Mouse (Mus musculus): ENCODE measurements around the gene Apln. TPM values are rescaled to one million over a fixed set of nuclear protein-coding genes. Genes with fewer than 3 reads are reported as not detected.

The Apln gene
- polyA plus RNA-seq, 1 experiment from 2014 or later: 6.3 TPM

DNA sequence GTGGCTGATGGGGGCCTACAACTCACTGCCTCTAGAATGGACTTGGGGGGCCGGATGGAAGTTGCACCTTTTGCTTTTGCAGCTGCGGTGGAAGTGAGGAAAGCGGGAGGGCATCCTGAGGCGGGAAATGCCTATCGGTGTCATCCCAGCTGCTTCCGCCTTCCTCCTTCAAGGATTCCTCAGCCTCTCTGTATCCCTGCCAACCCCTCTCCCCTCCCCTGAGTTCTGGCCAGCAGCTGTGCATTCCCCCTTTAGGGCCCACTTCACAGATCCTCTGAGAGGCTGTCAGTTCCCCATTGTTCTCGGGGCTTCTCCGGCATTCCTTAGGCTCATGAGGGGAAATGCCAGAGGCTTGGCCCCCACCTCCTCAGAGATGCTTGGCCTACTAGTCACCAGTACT lies 28.6 kb downstream of the Apln start:
- no peak overlapping the region for H3K4me2 ChIP-seq
- no peaks in the 10 kb centered on the region for H3K27me3 ChIP-seq (replicated peaks)
- WGBS: 69% methylated on average over 8 of the region's 8 CpGs
- no peak for ATAC-seq (ENCODE audit: insufficient read depth, low FRiP score, low read depth)
- H3K36me3 ChIP-seq: no peaks in the 10 kb centered on the region
- no peak overlapping the region for H3K9ac ChIP-seq
- H3K27ac ChIP-seq: no peak overlapping the region
- no peaks in the 10 kb centered on the region for H3K4me1 ChIP-seq
- H3K9me3 ChIP-seq: no peaks in the 10 kb centered on the region
- H3K4me3 ChIP-seq (replicated peaks): no peak overlapping the region

DNA sequence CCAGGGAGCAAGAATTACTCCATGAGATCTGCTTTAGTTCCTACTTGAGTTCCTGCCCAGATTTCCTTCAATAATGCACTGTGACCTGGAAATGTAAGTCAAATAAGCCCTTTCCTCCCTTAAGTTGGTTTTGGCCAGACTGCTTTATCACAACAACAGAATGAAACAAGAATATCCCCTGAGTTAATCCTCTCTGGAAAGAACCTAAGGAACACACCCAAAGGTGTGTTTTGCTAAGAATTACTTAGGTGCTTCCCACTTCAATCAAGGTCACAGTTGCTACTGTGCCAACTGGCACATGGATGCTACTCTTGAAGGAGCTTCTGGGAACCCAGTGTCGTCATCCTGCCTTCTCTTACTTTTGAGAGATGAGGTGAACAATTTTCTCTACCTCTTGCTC lies 29.9 kb downstream of the Apln start:
- H3K27me3 ChIP-seq (replicated peaks): no peaks in the 10 kb centered on the region
- H3K4me2 ChIP-seq: no peak overlapping the region
- H3K4me1 ChIP-seq: no peaks in the 10 kb centered on the region
- no peak overlapping the region for H3K4me3 ChIP-seq (replicated peaks)
- 63% methylated on average over 1 of the region's 1 CpGs for WGBS
- no peak overlapping the region for H3K27ac ChIP-seq
- no peak overlapping the region for H3K9ac ChIP-seq
- H3K9me3 ChIP-seq: no peaks in the 10 kb centered on the region
- no peak for ATAC-seq (ENCODE audit: insufficient read depth, low FRiP score, low read depth)
- H3K36me3 ChIP-seq: no peaks in the 10 kb centered on the region

DNA sequence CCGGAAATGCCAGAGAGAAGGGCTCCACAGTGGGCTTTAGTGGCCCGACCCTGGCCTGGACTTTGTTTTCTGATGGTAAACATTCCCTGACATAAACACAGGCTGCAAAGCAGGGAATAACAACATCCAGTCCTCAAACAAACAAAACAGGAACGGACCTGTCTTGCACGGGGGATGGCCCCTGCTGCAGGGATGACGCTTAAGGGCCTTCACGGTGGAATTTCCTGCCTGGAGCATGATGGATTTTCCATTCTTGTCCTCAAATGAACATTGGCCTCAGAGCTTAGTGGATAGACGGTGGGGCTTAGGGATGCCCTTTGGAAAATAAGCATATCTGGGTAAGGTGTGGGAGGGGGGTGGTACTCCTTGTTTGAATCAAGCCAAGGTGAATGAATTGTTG lies 33.5 kb downstream of the Apln start:
- WGBS: 58% methylated on average over 7 of the region's 7 CpGs
- no peaks in the 10 kb centered on the region for H3K9me3 ChIP-seq

DNA sequence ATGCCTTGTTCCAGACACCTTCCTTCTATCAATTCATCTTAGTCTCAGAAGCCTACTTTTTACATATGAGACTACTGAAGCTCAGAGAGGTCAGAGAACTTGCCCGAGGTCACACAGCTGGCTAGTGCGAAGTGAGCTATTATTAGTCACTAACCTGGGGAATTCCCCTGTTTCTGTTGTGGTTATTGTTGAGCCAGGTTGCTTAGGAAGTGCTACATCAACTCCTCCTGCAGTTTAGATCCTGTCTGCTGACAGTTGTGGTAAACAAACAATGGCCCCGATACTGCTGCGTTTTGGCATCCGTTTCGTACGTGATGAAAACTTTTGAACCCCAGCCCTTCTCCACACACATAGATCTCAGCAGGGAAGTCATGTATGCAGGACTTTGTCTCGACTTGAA lies 36.2 kb downstream of the Apln start:
- no peak overlapping the region for H3K4me3 ChIP-seq (replicated peaks)
- H3K27ac ChIP-seq: no peak overlapping the region
- no peak for ATAC-seq (ENCODE audit: insufficient read depth, low FRiP score, low read depth)
- 72% methylated on average over 8 of the region's 8 CpGs for WGBS
- no peak overlapping the region for H3K9ac ChIP-seq
- no peaks in the 10 kb centered on the region for H3K9me3 ChIP-seq
- no peaks in the 10 kb centered on the region for H3K27me3 ChIP-seq (replicated peaks)
- no peak overlapping the region for H3K4me2 ChIP-seq
- no peaks in the 10 kb centered on the region for H3K36me3 ChIP-seq
- H3K4me1 ChIP-seq: no peaks in the 10 kb centered on the region

More for the DNA sequence above, 33.5 kb downstream of the Apln start:
- H3K4me2 ChIP-seq: no peak overlapping the region
- no peaks in the 10 kb centered on the region for H3K4me1 ChIP-seq
- no peak overlapping the region for H3K27ac ChIP-seq
- ATAC-seq (ENCODE audit: insufficient read depth, low FRiP score, low read depth): no peak
- H3K36me3 ChIP-seq: no peaks in the 10 kb centered on the region
- H3K4me3 ChIP-seq (replicated peaks): no peak overlapping the region
- H3K27me3 ChIP-seq (replicated peaks): no peaks in the 10 kb centered on the region
- no peak overlapping the region for H3K9ac ChIP-seq

DNA sequence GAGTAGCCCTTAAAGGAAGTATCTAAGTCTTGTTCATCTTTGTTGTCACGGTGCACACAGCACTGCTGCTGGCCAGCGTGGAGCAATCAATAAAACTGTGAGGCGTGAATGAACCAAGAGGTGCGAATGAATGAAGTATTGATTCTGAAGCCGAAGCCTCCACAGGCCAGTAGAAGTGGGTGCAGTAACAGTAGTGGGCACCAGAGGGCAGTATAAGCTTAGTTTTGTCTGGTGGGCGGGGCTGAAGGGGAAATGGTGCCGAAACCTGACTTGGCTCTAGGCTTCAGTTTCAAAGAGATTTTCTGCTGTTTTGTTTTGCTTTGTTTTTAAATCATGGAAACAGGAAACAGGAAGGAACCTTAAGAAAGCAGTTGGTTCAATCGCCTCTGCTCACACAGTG lies 42.0 kb downstream of the Apln start:
- no peaks in the 10 kb centered on the region for H3K36me3 ChIP-seq
- no peaks in the 10 kb centered on the region for H3K9me3 ChIP-seq
- H3K9ac ChIP-seq: no peak overlapping the region
- H3K27me3 ChIP-seq (replicated peaks): no peaks in the 10 kb centered on the region
- ATAC-seq (ENCODE audit: insufficient read depth, low FRiP score, low read depth): no peak
- H3K4me1 ChIP-seq: no peaks in the 10 kb centered on the region
- no peak overlapping the region for H3K27ac ChIP-seq
- no peak overlapping the region for H3K4me3 ChIP-seq (replicated peaks)
- H3K4me2 ChIP-seq: peak overlapping the region; percentile 31
- WGBS: 22% methylated on average over 8 of the region's 8 CpGs

DNA sequence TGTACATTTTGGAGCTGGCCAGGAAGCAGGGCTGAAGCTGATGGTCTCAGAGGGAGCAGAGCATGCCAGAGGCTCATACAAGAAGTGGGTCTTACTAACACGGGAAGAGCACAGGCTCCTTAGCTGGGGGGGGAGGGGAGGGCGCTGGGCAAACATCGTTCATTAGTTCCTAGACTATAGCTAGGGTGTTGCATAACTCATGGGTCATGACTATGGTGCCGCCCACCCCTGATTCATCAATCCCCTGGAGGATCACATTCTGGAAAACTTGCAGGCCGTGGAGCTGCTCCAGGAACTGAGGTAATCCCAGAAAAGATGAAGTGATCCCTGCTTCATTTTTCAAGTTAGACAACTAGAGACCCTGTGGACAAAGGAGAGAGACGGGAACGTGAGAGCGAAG lies 46.6 kb downstream of the Apln start:
- no peak overlapping the region for H3K4me3 ChIP-seq (replicated peaks)
- H3K27me3 ChIP-seq (replicated peaks): no peaks in the 10 kb centered on the region
- no peaks in the 10 kb centered on the region for H3K36me3 ChIP-seq
- no peaks in the 10 kb centered on the region for H3K4me1 ChIP-seq
- no peaks in the 10 kb centered on the region for H3K9me3 ChIP-seq
- ATAC-seq (ENCODE audit: insufficient read depth, low FRiP score, low read depth): peak; percentile 35; the same call in 1 of the 2 replicates
- WGBS: 49% methylated on average over 8 of the region's 8 CpGs
- no peak overlapping the region for H3K4me2 ChIP-seq
- no peak overlapping the region for H3K9ac ChIP-seq
- no peak overlapping the region for H3K27ac ChIP-seq

DNA sequence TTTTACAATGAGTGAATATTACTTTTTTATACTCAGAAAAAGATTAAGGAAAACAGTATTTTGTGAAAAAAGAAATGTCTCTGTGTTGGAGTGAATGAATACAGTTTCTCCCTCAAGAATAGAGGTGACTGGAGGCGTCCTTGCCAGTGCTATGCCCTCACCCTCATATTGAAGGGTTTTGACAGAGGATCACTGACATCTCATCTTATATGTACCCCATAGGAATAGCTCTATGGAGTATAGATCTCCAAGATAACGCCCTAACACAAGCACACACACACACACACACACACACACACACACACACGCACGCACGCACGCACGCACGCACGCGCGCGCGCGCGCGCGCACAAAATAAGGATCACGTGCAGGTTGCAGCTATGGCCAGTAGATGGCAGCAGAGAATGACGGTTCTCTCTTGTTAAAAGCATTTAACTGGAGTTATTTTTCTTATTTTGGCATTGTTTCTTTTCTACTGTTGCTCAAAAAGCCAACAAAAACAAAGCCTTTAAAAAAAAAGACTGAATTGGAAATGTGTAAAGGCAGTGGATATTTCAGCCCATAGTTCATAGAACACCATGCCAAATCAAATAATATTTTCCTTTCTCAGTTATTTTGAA lies 49.5 kb downstream of the Apln start:
- peak overlapping the region; percentile 19; the same call in 1 of the 2 replicates for H3K4me3 ChIP-seq (replicated peaks)
- WGBS: 23% methylated on average over 19 of the region's 19 CpGs
- no peak for ATAC-seq (ENCODE audit: insufficient read depth, low FRiP score, low read depth)
- H3K9ac ChIP-seq: no peak overlapping the region
- no peaks in the 10 kb centered on the region for H3K27me3 ChIP-seq (replicated peaks)
- no peaks in the 10 kb centered on the region for H3K36me3 ChIP-seq
- no peak overlapping the region for H3K27ac ChIP-seq
- H3K9me3 ChIP-seq: no peaks in the 10 kb centered on the region
- peak overlapping the region; percentile 47 for H3K4me2 ChIP-seq
- H3K4me1 ChIP-seq: no peaks in the 10 kb centered on the region

DNA sequence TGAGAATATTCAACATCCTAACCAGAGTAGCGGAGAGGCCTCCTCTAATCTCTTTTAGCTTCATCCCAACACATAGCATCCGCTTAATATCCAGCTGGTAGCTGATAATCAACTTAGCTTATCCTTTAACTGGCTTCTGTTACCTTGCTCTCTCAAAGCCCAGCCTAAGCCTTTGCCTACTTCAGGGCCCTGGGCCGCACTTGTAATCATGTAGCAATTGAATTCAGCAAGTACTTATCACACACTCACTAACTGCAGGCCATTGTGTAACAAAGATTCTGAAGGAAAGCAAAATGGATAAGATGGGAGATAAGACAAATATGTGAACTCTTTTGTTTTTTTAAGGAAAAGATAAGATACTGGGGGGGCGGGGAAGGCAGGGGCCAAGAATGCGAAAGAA lies 57.6 kb downstream of the Apln start:
- H3K27ac ChIP-seq: no peak overlapping the region
- H3K36me3 ChIP-seq: no peaks in the 10 kb centered on the region
- no peak overlapping the region for H3K4me3 ChIP-seq (replicated peaks)
- no peak overlapping the region for H3K9ac ChIP-seq
- WGBS: 68% methylated on average over 5 of the region's 5 CpGs
- ATAC-seq (ENCODE audit: insufficient read depth, low FRiP score, low read depth): no peak
- H3K9me3 ChIP-seq: no peaks in the 10 kb centered on the region
- H3K4me2 ChIP-seq: no peak overlapping the region
- no peaks in the 10 kb centered on the region for H3K4me1 ChIP-seq
- no peaks in the 10 kb centered on the region for H3K27me3 ChIP-seq (replicated peaks)

DNA sequence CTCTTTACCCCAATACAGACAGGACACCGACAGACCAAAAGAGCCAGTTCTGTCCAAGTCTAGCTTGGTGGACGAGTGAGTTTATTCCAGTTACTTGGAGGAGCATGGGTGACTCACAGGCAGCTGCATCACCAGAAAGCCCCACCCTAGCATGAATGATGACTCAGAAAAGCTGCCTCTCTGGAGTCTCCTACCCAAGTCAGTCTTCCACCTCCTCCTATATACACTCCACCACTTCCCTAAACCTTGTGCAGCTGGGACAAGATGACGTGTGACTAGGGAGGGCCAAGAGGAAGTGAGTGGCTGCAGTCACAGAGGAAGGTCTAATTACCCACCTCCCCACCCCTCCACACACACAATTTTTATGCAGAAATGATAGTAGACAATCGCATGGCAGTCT lies 58.1 kb downstream of the Apln start:
- no peaks in the 10 kb centered on the region for H3K36me3 ChIP-seq
- peak; percentile 43; the same call in 1 of the 2 replicates for ATAC-seq (ENCODE audit: insufficient read depth, low FRiP score, low read depth)
- no peak overlapping the region for H3K4me3 ChIP-seq (replicated peaks)
- 66% methylated on average over 4 of the region's 4 CpGs for WGBS
- no peaks in the 10 kb centered on the region for H3K4me1 ChIP-seq
- H3K27ac ChIP-seq: no peak overlapping the region
- H3K9ac ChIP-seq: no peak overlapping the region
- H3K4me2 ChIP-seq: no peak overlapping the region
- H3K9me3 ChIP-seq: no peaks in the 10 kb centered on the region
- H3K27me3 ChIP-seq (replicated peaks): no peaks in the 10 kb centered on the region

Other genes starting within 250 kb of the Apln start
- 24.9 and 30.9 TPM in 2 replicates for gene Smarca1, start 141.9 kb downstream of the Apln start, polyA plus RNA-seq (2015; fragmentation: Nextera tagmentation; extraction: Ambion mirVana)
- gene Ocrl, start 122.5 kb downstream of the Apln start, polyA plus RNA-seq (2015; fragmentation: Nextera tagmentation; extraction: Ambion mirVana): 19.4 and 21.9 TPM in 2 replicates
- gene Xpnpep2, start 73.9 kb upstream of the Apln start, polyA plus RNA-seq (2015; fragmentation: Nextera tagmentation; extraction: Ambion mirVana): 1.4 and 1.5 TPM in 2 replicates
- gene Sash3, start 111.6 kb upstream of the Apln start, polyA plus RNA-seq (2015; fragmentation: Nextera tagmentation; extraction: Ambion mirVana): 3.7 and 3.8 TPM in 2 replicates
- gene Zdhhc9, start 174.0 kb upstream of the Apln start, polyA plus RNA-seq (2015; fragmentation: Nextera tagmentation; extraction: Ambion mirVana): 6.2 and 7.6 TPM in 2 replicates
- 15.6 and 18.0 TPM in 2 replicates for gene Utp14a, start 222.0 kb upstream of the Apln start, polyA plus RNA-seq (2015; fragmentation: Nextera tagmentation; extraction: Ambion mirVana)

All from stomach, embryonic 15.5 days (tissue).